Mouse (Mus musculus): ENCODE data around the gene Rnf111.
"Not testable (repeated sequence)": the region's sequence is repeated elsewhere in the genome, so short reads cannot be mapped to it uniquely, and the experiment has no call there.

Rnf111 gene

DNA sequence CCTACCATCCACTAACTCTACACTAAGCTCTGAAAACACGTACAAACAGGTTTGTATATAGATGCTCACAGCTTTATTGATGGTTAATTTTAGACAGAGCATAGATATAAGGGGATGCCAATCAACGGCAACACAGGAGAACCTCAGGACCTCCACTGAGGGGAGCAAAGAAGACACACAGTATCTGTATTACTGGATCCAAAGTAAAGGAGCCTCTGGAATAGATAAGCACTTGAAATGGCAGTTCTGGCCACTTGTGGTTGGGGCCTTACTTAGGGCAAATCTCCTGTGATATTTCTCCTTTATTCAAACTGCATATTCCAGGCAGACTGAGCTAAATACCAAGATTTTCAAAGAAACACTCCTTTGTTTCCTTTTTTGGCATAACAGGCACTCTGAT is 10.5 kb downstream of the Rnf111 start:
- no peak for DNase-seq

DNA sequence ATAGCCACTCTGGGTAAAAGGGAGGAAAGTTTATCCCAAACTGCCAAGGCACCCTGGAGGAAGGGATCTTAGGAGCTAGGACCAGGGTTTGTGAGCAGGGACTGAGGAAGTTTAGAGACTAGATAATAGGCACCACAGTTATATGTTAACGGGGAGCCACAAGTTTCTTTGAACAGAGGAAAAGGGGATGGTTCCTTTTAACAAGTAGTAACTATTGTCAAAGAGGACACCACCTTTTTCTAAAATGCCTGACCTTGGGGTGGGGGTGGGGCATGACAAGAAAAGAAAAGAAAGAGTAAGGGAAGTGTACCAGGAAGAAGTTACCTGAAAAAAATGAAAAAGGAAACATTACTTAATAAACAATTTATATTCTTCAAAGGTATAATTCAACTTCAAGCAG is 12.3 kb downstream of the Rnf111 start:
- no peak for DNase-seq

DNA sequence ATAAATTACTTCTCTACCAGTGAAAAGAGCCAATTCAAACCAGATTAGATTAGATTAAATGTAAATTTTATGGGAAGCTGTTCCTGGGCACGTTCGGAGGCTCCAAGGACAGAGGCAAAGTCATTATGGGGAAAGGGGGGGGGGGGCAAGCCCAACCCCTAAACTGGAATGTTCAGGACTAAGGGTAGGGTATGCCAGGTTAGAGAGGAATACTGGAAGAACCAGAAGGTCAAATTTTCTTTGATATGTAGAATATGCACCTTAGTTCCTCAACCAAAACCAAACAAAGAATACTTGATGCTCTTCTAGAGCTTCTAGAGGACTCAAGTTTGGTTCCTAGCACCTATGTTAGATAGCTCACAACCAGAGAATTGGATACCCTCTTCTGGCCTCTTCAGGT is 16.1 kb downstream of the Rnf111 start:
- no peak for DNase-seq

DNA sequence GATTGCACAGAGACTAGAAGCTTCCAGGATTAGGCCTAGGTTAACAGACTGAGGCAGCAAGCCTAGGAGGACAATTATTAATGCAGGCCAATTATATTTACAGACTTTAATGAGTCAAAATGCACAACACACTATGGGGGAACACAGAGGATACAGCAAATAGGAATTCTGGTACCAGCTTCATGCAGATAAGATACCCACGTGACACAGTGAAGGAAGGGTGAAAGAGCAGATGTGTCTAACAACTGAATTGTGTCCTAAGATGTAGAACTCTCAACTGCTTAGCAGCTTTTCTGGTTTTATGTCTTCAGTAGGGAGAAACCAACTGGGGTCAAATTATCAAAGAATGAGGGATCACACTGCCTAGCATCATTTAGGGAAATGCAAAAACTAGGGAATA is 17.7 kb downstream of the Rnf111 start:
- DNase-seq, result no peak

DNA sequence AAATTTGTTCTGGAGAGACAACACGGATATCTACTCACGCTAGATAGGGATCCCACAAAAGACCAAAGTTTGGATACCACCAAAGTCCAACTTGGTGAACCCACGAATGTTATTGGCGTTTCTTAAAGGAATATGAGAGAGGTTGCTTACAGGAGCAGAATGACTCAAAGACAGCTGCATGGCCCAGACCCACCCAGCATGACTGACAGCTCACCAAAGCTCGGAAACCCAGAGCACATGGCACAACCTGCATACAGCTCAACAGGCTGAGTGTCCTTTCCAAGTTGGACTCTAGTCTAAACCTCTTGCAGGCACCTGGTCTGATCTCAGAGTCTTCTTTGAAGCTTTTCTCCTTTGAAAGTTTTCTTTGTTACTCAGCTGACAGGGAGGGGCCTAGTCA is 20.0 kb downstream of the Rnf111 start:
- DNase-seq, result no peak

DNA sequence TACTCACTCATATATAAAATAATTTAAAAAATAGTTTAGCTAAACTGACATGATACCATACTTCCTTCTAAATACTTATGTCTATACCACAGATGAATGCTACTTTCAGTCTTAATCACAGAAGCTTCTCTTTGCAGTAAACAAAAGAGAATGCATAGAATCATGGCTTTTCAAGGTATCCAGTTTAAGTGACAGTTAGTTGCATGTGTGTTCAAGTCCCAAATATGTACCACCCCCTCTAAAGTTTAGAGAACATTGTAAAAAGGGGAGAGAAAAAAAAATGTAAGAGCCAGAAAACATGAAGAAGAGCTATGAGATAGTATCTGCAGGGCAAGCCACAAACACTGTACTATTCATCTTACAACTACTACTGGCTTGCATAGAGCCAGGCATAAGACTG is 21.7 kb downstream of the Rnf111 start:
- no peak for DNase-seq

DNA sequence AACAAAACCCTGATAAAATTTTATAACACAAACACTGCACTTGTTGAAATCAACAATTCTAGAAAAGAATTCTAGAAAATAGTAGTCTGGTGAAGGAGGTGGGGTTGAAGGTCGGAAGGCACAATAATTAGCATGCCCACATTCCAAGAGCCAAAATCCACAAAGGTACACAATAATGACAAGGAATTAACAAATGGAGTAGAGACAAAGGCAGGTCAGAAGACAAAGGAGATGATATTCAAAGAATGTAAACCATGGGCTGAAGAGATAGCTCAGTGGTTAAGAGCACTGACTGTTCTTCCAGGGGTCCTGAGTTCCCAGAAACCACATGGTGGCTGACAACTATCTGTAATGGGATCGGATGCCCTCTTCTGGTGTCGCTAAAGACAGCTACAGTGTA is 26.3 kb downstream of the Rnf111 start:
- DNase-seq, result no peak

DNA sequence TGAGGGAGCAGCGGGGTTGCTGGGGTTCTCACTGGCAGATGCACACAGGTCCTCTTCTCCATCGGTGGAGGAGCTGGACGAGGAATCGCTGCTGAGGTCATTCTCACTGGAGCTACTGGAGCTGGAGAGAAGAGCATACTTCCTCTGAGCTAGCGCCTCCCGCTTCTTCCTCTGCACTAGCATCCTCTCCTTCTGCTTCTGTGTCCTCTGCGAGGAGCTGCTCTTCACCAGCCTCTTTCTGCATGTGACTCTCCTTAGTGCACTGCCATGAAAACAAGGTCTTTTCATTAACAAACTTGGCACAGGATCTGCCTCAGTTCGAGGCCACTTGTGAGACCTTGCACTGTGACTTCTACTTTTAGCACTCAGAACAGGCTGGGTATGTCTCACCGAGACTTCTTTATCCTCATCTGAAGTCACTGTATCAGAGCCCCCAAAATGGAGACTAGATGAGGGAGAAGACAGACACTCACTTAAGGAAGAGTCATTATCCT is 27.7 kb downstream of the Rnf111 start:
- no peak for DNase-seq

DNA sequence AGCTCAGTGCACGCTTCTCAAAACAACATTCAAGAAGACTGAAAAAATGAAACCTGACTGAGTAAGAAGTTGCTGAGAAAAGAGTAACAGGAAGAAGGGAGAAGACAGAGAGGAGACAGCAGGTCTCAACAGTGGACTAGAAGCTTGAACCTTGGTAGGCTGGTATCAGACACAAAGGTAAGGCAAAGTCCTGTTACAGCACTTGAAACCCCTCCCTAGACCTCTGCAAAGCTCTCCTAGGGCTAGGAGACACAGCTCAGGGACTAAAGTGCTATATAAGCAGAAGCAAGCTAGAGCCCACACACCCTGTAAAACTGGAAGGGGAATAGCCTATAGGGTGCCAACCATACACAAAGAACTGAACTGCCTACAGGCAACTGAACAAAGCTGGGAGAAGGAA is 30.1 kb downstream of the Rnf111 start:
- DNase-seq, result no peak

DNA sequence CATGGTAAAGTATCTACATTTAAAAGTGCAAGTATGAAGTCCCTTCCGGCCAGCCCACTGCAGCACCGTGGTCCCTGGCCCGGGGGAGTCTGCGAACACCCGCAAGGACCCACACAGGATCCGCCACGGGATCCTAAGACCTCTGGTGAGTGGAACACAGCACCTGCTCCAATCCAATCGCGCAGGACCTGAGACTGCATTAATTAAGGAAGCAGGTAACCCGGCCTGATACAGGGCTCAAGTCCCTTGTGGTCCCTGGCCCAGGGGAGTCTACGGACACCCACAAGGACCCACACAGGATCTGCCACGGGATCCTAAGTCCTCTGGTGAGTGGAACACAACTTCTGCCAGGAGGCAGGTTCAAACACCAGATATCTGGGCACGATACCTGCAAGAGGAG is 40.4 kb downstream of the Rnf111 start:
- not testable (repeated sequence) for DNase-seq

DNA sequence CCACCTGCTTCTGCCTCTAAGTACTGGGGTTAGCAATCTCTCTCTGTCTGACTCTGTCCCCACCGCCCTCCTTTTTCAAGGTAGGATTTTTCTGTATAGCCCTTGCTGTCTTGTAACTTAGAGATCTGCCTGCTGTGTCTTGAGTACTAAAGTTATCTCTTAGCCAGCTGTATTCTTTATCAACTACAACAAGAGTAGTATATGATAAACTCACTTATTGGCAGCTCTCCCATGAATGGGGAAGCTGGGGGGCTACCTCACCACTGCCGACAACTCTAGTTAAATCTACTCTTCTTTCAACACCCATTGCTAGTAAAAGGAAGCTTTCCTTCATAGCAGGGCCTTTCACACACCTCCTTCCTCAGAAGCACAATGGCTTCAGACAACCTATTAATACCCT is 51.2 kb downstream of the Rnf111 start:
- DNase-seq, result no peak

DNA sequence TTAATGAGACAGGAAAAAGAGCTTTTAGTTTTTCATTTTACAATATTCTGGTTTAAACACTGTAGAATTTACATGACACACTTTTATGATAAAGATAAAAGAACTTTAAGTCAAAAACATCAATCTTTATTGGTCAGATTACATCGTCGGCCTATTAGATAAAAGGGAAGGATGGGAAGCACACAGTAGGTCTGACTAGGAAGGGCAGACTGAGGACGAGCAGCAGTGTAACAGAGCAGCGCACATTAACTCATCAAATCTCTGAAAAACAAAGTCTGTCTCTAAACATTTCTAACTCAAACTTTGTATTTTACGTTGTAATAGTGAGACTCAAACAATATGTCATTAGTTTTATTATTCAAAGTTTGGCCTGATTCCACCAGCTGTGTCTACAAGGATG is 54.5 kb downstream of the Rnf111 start:
- DNase-seq, result no peak

DNA sequence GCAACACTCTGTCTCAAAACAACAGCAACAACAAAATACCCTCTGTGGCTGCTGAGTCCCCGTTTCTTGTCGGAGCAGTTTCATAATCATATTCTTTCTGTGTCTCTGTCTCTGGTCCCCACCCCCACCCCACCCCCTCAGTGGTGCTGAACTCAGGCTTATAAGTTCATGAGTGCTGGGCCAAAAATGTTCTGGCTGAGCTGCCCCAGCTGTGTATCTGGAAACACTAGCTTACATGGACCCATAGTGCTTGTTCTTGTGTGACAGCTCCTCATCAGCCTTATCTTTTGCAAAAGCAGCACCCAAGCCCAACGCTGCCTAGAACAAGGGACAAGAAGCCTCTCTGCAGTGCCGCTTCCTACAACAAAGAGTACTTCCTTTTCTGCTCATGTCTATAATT is 63.6 kb downstream of the Rnf111 start:
- DNase-seq, result no peak

DNA sequence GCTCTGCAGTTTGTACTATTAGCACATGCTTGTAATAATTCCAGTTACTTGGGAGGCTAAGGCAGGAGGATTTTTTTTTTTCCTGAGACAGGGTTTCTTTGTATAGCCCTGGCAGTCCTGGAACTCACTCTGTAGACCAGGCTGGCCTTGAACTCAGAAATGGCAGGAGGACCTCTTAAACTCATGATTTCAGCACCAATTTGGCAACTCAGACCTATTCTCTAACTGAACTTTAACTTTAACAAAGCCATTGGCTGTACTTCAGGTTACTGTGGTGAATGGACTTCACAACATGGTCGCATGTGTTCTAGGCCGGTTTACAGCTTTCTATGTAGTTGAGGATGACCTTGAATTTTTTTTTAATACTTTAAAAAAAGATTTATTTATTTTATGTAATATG is 80.9 kb downstream of the Rnf111 start:
- DNase-seq, result no peak

DNA sequence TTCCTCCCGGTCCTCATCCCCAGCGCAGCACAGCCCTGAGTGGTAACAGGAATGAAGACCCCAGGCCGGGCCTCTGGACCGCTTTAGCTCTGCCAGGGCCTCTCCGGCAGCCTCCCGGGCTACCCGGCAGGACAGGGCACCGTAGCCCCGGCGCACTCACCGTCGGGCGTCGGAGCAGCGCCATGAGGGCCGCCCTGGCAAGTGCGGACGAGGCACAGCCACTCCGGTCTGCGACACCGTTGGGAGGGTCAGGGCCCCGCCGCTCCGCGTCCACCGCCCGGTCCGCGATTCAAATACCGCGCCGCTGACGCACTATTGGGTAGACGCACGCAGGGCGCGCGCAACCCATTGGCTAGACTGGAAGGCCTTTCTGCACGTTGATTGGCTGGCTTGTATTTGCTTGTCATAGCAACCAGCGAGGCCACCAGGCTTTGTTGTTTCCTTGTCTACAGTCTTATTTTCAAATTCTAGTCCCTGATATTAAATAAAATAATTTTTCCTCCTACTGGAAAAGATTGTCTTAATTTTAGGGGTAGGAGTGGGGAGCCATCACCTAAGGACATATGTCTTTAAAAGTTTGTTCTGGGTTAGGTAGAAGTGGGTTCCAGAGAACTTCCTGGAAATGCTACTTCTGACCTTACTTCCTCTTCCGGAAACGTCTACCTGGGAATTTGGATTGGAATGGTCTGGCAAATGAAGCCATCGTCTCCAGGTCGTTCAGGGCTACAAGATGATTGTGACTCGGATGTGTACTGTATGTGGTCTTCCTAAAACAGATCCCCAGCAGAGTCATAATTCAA is 82.1 kb downstream of the Rnf111 start, which contains the start of gene Ccnb2:
Ccnb2 (minus strand) TSS at position 291 of the 800 bp plus-strand sequence.
- DNase-seq, result peak; percentile 66 to 74

DNA sequence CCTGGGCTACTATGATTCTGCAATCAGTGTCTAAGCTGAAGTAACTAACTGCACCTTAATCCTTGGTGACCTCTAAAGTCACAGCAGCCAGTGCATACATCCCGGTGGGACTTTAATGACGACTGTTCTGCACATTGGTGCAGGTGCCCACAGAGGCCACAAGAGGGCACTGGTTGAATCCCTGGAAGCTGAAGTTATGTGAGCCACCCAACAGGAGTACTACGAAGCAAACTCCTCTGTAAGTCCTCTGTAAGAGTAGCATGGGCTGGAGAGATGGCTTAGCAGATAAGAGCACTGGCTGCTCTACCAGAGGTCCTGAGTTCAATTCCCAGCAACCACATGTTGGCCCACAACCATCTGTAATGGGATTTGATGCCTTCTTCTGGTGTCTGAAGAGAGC is 87.1 kb downstream of the Rnf111 start:
- DNase-seq, result no peak

DNA sequence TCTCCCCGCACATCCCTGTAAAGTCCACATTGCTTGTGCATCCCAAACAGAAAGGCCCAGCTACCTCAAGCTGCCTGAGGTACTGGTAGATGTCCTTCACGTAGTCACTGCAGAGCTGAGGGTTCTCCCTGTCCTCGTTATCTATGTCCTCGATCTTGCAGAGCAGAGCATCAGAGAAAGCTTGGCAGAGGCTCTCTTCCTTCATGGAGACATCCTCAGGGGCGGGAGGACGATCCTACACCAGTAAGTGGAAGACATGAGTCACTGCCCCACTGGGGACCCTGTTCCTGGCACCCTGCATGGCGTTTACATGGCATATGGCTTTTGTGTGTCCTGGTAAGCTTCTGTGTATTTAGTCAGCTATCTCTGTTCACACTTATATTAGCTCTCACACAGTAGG is 90.5 kb downstream of the Rnf111 start:
- DNase-seq, result no peak

DNA sequence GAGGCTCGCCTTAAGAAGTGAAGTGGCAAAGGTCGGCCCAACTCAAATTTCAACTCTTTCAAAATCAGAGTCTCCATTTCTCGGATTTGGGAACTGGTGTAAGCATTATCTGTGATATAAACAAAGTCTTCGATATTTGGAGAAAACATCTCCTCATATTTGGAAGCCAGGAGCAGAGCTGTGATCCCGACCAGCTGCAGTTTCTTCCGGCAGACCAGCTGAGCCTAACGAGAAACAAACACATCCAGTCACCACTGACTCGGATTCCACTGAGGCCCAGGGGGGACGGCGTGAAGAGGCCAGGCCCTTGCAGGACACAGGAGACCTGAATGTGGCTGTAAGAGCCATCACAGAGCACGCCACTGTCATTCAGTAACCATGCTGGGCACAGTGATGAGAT is 92.9 kb downstream of the Rnf111 start:
- DNase-seq, result no peak

DNA sequence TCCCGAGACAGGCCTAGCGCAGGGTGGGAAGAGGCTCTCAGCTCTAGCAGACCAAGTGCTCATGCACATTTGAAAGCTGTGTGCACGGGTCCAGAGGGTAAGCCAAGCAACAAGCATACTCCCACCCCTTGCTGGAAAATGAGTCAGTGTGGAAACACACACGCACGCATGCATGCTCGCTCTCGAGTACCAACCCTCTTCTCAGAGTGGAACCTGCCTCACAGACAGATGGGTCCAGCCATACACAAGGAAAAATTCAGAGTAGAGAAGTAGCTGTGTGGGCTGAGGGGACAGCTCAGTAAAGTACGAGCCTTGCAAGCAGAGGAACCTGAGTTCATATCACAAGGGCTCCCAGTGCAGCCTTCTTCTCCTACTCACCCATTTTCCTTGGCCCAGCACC is 93.8 kb downstream of the Rnf111 start:
- DNase-seq, result no peak

DNA sequence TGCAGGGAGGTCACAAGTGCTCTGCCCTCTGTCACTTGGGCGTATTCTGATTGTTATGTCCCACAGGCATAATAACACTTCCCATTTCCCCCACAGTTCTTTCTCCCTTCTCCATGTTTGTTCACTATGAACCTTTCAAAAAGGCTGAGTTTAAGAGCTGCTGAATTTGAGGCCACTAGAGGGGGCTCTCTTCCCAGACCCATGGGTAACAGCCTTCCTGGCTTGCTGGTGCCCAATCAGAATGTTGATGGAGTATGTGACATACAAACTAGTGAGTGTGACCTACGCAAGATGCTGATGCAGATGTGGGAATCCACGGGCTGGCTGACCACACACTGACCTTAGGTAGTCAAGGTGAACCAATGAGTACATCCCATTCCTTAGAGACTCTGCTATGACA is 94.7 kb downstream of the Rnf111 start:
- DNase-seq, result peak; percentile 6 to 9

DNA sequence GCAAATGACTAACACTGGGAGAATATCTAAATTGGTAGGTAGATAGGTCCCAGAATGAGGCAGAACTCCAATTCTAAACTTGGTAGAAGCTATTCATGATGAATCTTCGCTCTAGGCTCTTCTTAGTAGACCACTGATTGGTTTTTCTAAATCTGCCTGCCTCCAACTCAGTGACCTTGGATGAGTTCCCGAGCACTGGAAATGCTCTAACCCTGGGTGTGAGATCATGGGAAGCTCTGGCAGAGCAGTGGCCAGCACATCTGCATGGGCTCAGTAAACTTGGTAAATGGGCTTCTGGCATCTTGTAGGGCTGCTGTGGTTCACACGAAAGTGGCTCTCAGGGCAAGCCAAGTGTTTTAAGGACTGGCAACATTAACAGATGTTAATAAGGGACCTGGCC is 96.9 kb downstream of the Rnf111 start:
- no peak for DNase-seq

DNA sequence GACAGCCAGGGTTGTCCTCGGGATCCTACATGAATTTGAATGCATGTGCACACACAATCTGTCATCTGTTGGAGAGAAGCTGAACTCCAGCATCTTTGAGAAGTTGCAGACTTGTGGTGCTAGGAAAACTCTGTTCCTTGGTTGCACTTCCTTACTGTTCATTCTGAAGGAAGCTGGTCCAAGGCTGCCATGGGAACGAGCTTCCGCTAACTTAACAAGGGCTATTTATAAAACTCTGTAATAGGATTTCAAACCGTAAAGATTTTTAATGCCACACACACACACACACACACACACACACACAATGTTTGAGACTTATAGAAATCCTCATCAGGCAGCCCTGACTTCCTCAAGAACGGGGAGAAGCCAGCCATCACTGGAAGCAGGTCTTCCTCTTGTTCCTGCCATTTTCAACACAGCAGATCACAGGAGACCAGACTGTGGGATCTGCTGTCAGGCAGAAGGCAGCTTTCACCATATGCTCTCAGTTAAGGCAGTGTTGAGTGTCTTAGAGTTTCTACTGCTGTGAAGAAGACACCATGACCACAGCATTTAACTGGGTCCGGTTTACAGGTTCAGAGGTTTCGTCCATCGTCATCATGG is 101.5 kb downstream of the Rnf111 start:
- DNase-seq, result no peak

DNA sequence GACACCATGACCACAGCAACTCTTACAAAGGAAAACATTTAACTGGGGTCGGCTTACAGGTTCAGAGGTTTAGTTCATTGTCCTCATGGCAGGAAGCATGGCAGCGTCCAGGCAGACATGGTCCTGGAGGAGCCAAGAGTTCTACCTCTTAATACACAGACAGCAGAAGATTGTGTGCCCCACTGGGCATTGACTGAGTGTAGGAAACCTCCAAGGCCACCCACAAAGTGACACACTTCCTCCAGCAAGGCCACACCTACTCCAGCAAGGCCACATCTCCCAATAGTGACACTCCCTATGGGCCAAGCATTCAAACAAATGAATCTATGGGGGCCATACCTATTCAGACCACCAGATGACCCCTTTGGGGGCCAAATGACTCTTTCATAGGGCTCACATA is 107.4 kb downstream of the Rnf111 start:
- no peak for DNase-seq

DNA sequence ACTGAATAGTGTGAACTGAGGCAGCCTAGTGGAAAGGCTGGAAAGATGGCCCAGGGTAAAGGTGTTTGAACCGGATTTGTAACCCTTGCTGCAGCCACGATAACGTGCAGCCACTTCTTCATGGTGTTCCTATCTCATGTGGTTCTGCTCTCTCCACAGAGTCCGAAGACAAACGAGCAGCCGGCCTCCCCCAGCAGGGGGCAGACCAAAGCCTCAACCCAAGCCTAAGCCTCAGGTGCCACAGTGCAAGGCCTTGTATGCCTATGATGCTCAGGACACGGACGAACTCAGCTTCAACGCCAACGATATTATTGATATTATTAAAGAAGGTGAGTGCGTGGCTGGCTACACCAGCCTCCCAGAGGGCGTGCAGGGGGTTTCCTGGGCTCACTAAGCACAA is 107.9 kb downstream of the Rnf111 start:
- no peak for DNase-seq

DNA sequence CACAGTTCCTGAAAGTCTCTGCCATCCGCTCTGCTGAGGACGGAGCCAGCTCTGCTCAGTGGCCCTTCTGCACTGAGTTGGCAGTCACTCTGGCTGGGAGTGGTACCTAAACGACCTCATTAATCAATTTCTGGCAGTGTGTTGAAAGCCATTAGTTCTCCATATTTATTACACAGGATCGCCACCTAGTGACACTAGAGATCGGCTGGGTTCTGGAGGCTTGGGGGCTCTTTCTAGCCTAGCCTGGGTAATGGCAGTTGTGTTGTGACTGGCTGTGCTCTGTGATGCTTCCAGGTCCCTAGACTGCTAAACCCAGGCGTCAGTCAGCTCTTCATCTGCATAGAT is 111.0 kb downstream of the Rnf111 start:
- peak; percentile 12 to 13 for DNase-seq
